Mouse (Mus musculus): ENCODE results near the gene Lin7a. TPM values are rescaled to one million over a fixed set of nuclear protein-coding genes. Genes with fewer than 3 reads are reported as not detected.

Lin7a gene
- total and polyA plus RNA-seq, 3 experiments = not detected

- Histone ChIP-seq H3K36me3 (replicated peaks in 1 of 2; ENCODE audit: control insufficient read depth in 1 of 2, insufficient read depth in 1 of 2, low read length in 1 of 2) (no peaks in the 10 kb centered on the region), H3K4me1 (ENCODE audit: control insufficient read depth in 1 of 2, insufficient read depth in 2 of 2) (no peaks in the 10 kb centered on the region), H3K4me2 (ENCODE audit: insufficient read depth, low read depth, poor library complexity, severe bottlenecking) (no peak overlapping the region), H3K27ac (ENCODE audit: insufficient read depth, low read depth) (no peak overlapping the region), H3K27me3 (replicated peaks) (no peaks in the 10 kb centered on the region), H3K4me3 (replicated peaks in 1 of 3; ENCODE audit: low read depth in 2 of 3, low read length in 2 of 3, poor library complexity in 1 of 3) (no peak overlapping the region), H3K9me3 (replicated peaks; ENCODE audit: low read length) (peaks cover 24% of the 10 kb centered on the region), H3K9ac (ENCODE audit: insufficient read depth, low read depth) (no peak overlapping the region), H3K79me2 (replicated peaks; ENCODE audit: control insufficient read depth, extremely low read depth, insufficient read depth, poor library complexity, severe bottlenecking) (no peaks in the 10 kb centered on the region)
- no peak for DNase-seq (ENCODE audit: extremely low read depth)
- dilution Hi-C loops (cut with MboI; ENCODE audit: extremely low pct_ligation_motif_present, extremely low pct_unique_long_range_greater_than_20kb, low sequenced_read_pairs) (no loop called here), in situ Hi-C loops (cut with MboI; ENCODE audit: low pct_ligation_motif_present, low pct_unique_long_range_greater_than_20kb, low sequenced_read_pairs) (no loop called here)
- TF ChIP-seq SIN3A (IDR thresholded peaks at IDR 0.05; ENCODE audit: low read length) = no peak
- no peak for TF ChIP-seq UBTF (IDR thresholded peaks at IDR 0.05; ENCODE audit: low read depth, low read length)
- TF ChIP-seq CTCF (conservative IDR thresholded peaks at IDR 0.05 in 1 of 2, IDR thresholded peaks at IDR 0.05 in 1 of 2; ENCODE audit: low read depth in 2 of 2, low read length in 2 of 2) = no peak
- TF ChIP-seq ELF1 (IDR thresholded peaks at IDR 0.05; ENCODE audit: low read depth, low read length) = no peak
- no peak for TF ChIP-seq EP300 (IDR thresholded peaks at IDR 0.05; ENCODE audit: low read length)
- TF ChIP-seq IRF4 (IDR thresholded peaks at IDR 0.05; ENCODE audit: low read depth, low read length) = no peak
- no peak for TF ChIP-seq MEF2A (IDR thresholded peaks at IDR 0.05; ENCODE audit: borderline replicate concordance, low read depth, low read length)
- no peak for TF ChIP-seq RCOR1 (conservative IDR thresholded peaks at IDR 0.05; ENCODE audit: low read depth, low read length)
- TF ChIP-seq TCF12 (IDR thresholded peaks at IDR 0.05; ENCODE audit: low read depth, low read length) = no peak
- no peak for TF ChIP-seq TBP (conservative IDR thresholded peaks at IDR 0.05; ENCODE audit: low read depth, low read length)
- TF ChIP-seq ETS1 (conservative IDR thresholded peaks at IDR 0.05; ENCODE audit: low read depth, low read length) = no peak
- no peak for TF ChIP-seq POLR2AphosphoS2 (IDR thresholded peaks at IDR 0.05; ENCODE audit: low read depth, low read length)
- TF ChIP-seq MAX (IDR thresholded peaks at IDR 0.05; ENCODE audit: low read length) = no peak
- no peak for TF ChIP-seq NRF1 (IDR thresholded peaks at IDR 0.05; ENCODE audit: low read depth, low read length)
Measured at GRCm38 (mm10) chr10:107242696-107243400, 28.6 kb upstream of the Lin7a start.

- no peaks in the 10 kb centered on the region for H3K79me2 ChIP-seq (replicated peaks; ENCODE audit: control insufficient read depth, extremely low read depth, insufficient read depth, poor library complexity, severe bottlenecking)
- no peak overlapping the region for H3K27ac ChIP-seq (ENCODE audit: insufficient read depth, low read depth)
- no peak for TF ChIP-seq PAX5 (IDR thresholded peaks at IDR 0.05; ENCODE audit: low read length)
- no peak for TF ChIP-seq SIN3A (IDR thresholded peaks at IDR 0.05; ENCODE audit: low read length)
- no peak for TF ChIP-seq ZC3H11A (IDR thresholded peaks at IDR 0.05; ENCODE audit: low read depth, low read length)
- no peak overlapping the region for H3K4me2 ChIP-seq (ENCODE audit: insufficient read depth, low read depth, poor library complexity, severe bottlenecking)
- H3K4me3 ChIP-seq (replicated peaks in 1 of 3; ENCODE audit: low read depth in 2 of 3, low read length in 2 of 3, poor library complexity in 1 of 3) = no peak overlapping the region
- no peaks in the 10 kb centered on the region for H3K4me1 ChIP-seq (ENCODE audit: control insufficient read depth in 1 of 2, insufficient read depth in 2 of 2)
- no peaks in the 10 kb centered on the region for H3K27me3 ChIP-seq (replicated peaks)
- peaks cover 27% of the 10 kb centered on the region for H3K9me3 ChIP-seq (replicated peaks; ENCODE audit: low read length)
- dilution Hi-C loops (cut with MboI; ENCODE audit: extremely low pct_ligation_motif_present, extremely low pct_unique_long_range_greater_than_20kb, low sequenced_read_pairs) (no loop called here), in situ Hi-C loops (cut with MboI; ENCODE audit: low pct_ligation_motif_present, low pct_unique_long_range_greater_than_20kb, low sequenced_read_pairs) (no loop called here)
- H3K9ac ChIP-seq (ENCODE audit: insufficient read depth, low read depth) = no peak overlapping the region
- H3K36me3 ChIP-seq (replicated peaks in 1 of 2; ENCODE audit: control insufficient read depth in 1 of 2, insufficient read depth in 1 of 2, low read length in 1 of 2) = no peaks in the 10 kb centered on the region
- DNase-seq (ENCODE audit: extremely low read depth) = no peak
Measured at GRCm38 (mm10) chr10:107244211-107244610, 27.3 kb upstream of the Lin7a start.
